Mouse (Mus musculus): ENCODE data around the gene Celsr1.

DNA sequence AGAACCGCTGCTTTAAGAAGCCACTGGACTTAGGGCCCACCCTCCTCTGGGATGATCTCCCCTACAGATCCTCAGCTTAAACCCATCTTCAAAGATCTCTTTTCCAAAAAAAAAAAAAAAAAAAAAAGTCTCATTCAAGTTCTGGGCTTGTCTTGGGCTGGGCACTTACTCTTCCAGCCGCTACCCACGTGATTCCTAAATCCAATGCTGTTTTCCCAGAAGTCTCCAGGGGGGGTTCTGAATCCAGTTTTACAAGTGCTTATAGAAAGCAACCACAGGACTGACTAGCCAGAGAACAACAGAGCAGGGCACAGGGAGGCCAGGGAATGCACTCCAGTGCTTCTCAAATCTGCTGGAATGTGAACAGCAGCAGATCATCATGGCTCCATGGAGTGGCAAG, 29.5 kb downstream of the Celsr1 start:
- TF ChIP-seq CTCF (IDR thresholded peaks at IDR 0.05; ENCODE audit: low read depth, low read length) = no peak
- no peak for TF ChIP-seq POLR2AphosphoS5 (IDR thresholded peaks at IDR 0.05; ENCODE audit: insufficient replicate concordance, low read depth, low read length)
- TF ChIP-seq TAL1 (conservative IDR thresholded peaks at IDR 0.05; ENCODE audit: low read depth, low read length) = no peak
